Mouse (Mus musculus): ENCODE measurements around the gene Lrit2. TPM values are rescaled to one million over a fixed set of nuclear protein-coding genes. Genes with fewer than 3 reads are reported as not detected.

Gene Lrit2
- total and polyA plus RNA-seq, 3 experiments = not detected

DNA sequence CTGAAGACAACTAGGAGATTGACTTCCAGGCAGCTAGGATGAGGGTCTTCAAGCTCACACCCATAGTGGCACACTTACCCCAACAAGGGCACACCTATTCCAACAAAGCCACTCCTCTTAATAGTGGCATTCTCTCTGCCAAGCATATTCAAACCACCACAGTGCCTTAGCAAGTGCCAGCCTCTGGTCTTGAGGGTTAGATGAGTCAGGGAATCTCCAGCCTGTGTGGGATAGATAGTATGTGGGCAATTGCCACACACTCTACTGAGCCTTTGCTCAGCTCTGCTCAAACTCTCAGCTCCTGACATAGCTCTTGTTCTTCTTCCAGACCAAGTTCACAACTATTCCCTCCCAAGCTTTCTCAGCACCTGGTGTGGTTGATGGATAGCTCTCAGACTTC lies 43.6 kb downstream of the Lrit2 start:
- H3K4me1 ChIP-seq (ENCODE audit: control insufficient read depth in 1 of 2, insufficient read depth in 2 of 2, low read length in 2 of 2) = no peaks in the 10 kb centered on the region
- TF ChIP-seq KAT2A (conservative IDR thresholded peaks at IDR 0.05; ENCODE audit: low read depth, low read length) (no peak), TAL1 (IDR thresholded peaks at IDR 0.05; ENCODE audit: low read length) (no peak), ZC3H11A (IDR thresholded peaks at IDR 0.05; ENCODE audit: low read depth, low read length) (no peak), EP300 (IDR thresholded peaks at IDR 0.05; ENCODE audit: low read depth in 1 of 2, low read length in 2 of 2) (no peak), USF1 (IDR thresholded peaks at IDR 0.05; ENCODE audit: low read depth, low read length) (no peak), TBP (IDR thresholded peaks at IDR 0.05; ENCODE audit: low read depth, low read length) (no peak), TCF12 (IDR thresholded peaks at IDR 0.05; ENCODE audit: low read depth, low read length) (no peak)
- no peak for DNase-seq (ENCODE audit: low read depth, low spot score)
- H3K9ac ChIP-seq (ENCODE audit: control insufficient read depth, low read depth, low read length, poor library complexity, severe bottlenecking) = no peak overlapping the region
- no peak overlapping the region for H3K27ac ChIP-seq (ENCODE audit: control insufficient read depth, low read depth, low read length)
- no peaks in the 10 kb centered on the region for H3K79me2 ChIP-seq (ENCODE audit: control insufficient read depth, insufficient read depth, low read length, poor library complexity)
- no peaks in the 10 kb centered on the region for H3K9me3 ChIP-seq (replicated peaks; ENCODE audit: insufficient read depth, low read length)
- no peaks in the 10 kb centered on the region for H3K36me3 ChIP-seq (ENCODE audit: control insufficient read depth in 1 of 2, insufficient read depth in 2 of 2, low read length in 2 of 2)
- no peaks in the 10 kb centered on the region for H3K27me3 ChIP-seq (ENCODE audit: control insufficient read depth in 1 of 2, insufficient read depth in 2 of 2, low read length in 2 of 2)
- no peak overlapping the region for H3K4me3 ChIP-seq (ENCODE audit: control insufficient read depth in 1 of 2, insufficient read depth in 1 of 2, low read depth in 2 of 2, low read length in 2 of 2)

DNA sequence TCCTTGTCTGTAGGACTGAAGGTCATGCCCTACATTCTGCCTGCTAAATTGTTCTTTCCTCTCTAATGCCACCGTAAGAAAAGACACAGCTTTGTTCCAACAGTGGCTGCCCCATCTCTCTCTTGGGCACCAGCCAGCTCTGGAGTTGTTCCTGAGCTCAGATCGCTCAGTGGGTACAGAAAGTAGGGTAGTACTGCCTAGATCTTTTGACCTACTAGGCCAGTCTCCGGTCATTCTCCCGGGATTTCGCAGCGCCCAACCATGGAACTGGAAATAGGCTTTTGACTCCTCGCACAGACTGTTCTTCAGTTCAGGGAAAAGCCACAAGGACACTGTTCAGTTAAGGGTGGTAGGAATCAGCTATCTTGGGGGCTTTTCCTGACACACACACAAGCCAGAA lies 45.2 kb downstream of the Lrit2 start:
- Histone ChIP-seq H3K27me3 (ENCODE audit: control insufficient read depth in 1 of 2, insufficient read depth in 2 of 2, low read length in 2 of 2) (no peaks in the 10 kb centered on the region), H3K4me3 (ENCODE audit: control insufficient read depth in 1 of 2, insufficient read depth in 1 of 2, low read depth in 2 of 2, low read length in 2 of 2) (no peak overlapping the region), H3K4me1 (ENCODE audit: control insufficient read depth in 1 of 2, insufficient read depth in 2 of 2, low read length in 2 of 2) (no peaks in the 10 kb centered on the region), H3K27ac (ENCODE audit: control insufficient read depth, low read depth, low read length) (no peak overlapping the region), H3K9ac (ENCODE audit: control insufficient read depth, low read depth, low read length, poor library complexity, severe bottlenecking) (no peak overlapping the region), H3K9me3 (replicated peaks; ENCODE audit: insufficient read depth, low read length) (no peaks in the 10 kb centered on the region), H3K36me3 (ENCODE audit: control insufficient read depth in 1 of 2, insufficient read depth in 2 of 2, low read length in 2 of 2) (no peaks in the 10 kb centered on the region), H3K79me2 (ENCODE audit: control insufficient read depth, insufficient read depth, low read length, poor library complexity) (no peaks in the 10 kb centered on the region)
- TF ChIP-seq KAT2A (conservative IDR thresholded peaks at IDR 0.05; ENCODE audit: low read depth, low read length) (no peak), CHD1 (IDR thresholded peaks at IDR 0.05; ENCODE audit: low read depth, low read length) (no peak), JUND (IDR thresholded peaks at IDR 0.05; ENCODE audit: low read depth, low read length) (no peak), MYC (IDR thresholded peaks at IDR 0.05; ENCODE audit: low read depth, low read length) (no peak), ZKSCAN1 (IDR thresholded peaks at IDR 0.05; ENCODE audit: low read depth, low read length) (no peak), GATA1 (IDR thresholded peaks at IDR 0.05; ENCODE audit: low read depth, low read length) (no peak), BHLHE40 (IDR thresholded peaks at IDR 0.05; ENCODE audit: borderline replicate concordance, low read depth, low read length) (no peak), MYB (IDR thresholded peaks at IDR 0.05; ENCODE audit: low read depth, low read length) (no peak), RAD21 (IDR thresholded peaks at IDR 0.05; ENCODE audit: low read depth, low read length) (no peak), SIN3A (IDR thresholded peaks at IDR 0.05; ENCODE audit: low read length) (no peak), MAZ (IDR thresholded peaks at IDR 0.05; ENCODE audit: low read depth, low read length) (no peak), MAFK (IDR thresholded peaks at IDR 0.05; ENCODE audit: borderline replicate concordance, low read depth, low read length) (no peak), POLR2AphosphoS5 (IDR thresholded peaks at IDR 0.05; ENCODE audit: borderline replicate concordance, low read depth, low read length) (no peak), CHD2 (IDR thresholded peaks at IDR 0.05; ENCODE audit: low read length) (no peak), TAL1 (IDR thresholded peaks at IDR 0.05; ENCODE audit: low read length) (no peak)
- no peak for DNase-seq (ENCODE audit: low read depth, low spot score)

All from MEL (cell line).